Mouse (Mus musculus) erythroblast, embryonic 14.5 days (primary cell): ENCODE data around the gene Six3.

ENCODE experiments used
- GATA1 ChIP-seq: IDR thresholded peaks from 2 replicates; pipeline ENCODE4 v1.6.1; 2012; ENCODE audit warnings: low read length, inconsistent platforms, mixed read lengths
- TAL1 ChIP-seq: IDR thresholded peaks from 3 replicates; pipeline ENCODE4 v1.6.1; 2012; ENCODE audit warnings: low read length, inconsistent platforms, mixed read lengths

- no peak for TF ChIP-seq GATA1
- TF ChIP-seq TAL1, result no peak
Observed at GRCm38 (mm10) chr17:85574023-85574422, 39.4 kb upstream of the Six3 start.
